Mouse (Mus musculus): ENCODE measurements around the gene Sec14l1. TPM values are rescaled to one million over a fixed set of nuclear protein-coding genes. Genes with fewer than 3 reads are reported as not detected.

Sec14l1 gene
- polyA plus RNA-seq, 1 experiment from 2014 or later: 63.9 TPM

GRCm38 (mm10) chr11:117153553-117153952, 38.6 kb downstream of the Sec14l1 start:
- Histone ChIP-seq H3K4me3 (no peak overlapping the region), H3K27ac (no peak overlapping the region), H3K4me1 (0 out of 2 replicates have a peak, but pooled peaks cover 2% of the 10 kb centered on the region), H3K9ac (no peak overlapping the region), H3K27me3 (replicated peaks) (no peaks in the 10 kb centered on the region), H3K9me3 (no peaks in the 10 kb centered on the region), H3K36me3 (replicated peaks) (peaks cover 60% of the 10 kb centered on the region), H3K4me2 (no peak overlapping the region)
- 71% methylated on average over 9 of the region's 9 CpGs for WGBS
- no peak for ATAC-seq (replicated peaks)

DNA sequence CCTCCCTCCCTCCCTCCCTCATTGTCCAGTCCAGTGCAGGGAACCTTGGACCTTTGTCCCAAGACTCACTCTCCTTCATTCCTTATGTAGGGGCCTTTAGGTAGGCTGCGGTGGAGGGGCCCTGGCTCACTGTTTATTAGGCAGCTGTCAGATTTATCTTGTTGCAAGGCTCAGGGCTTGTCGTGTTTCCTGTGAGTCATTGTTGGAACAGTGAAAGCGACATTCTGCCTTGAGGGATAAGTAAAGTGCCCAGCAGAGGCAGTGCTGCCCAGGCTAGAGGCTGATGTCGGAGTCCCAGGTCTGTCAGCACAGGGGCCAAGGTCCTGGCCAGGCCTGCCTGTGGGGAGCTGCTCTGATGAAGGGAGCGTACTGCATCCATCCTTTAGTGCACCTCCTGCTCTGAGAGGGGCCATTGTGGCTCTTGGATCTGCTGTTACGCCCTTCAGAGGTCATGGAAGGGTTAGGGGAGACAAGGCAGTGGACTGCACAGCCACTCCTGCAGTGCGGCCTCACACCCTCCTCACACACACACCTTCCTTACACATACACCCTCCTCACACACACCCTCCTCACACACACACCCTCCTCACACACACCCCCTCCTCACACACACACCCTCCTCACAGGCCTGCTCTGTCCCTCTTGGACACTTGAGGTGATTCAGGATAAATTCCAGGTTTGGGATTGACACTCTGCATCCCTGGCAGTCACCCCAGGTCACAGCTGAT, 39.3 kb downstream of the Sec14l1 start:
- H3K4me1 ChIP-seq: 0 out of 2 replicates have a peak, but pooled peaks cover 4% of the 10 kb centered on the region
- no peak overlapping the region for H3K9ac ChIP-seq
- no peak for ATAC-seq (replicated peaks)
- no peaks in the 10 kb centered on the region for H3K27me3 ChIP-seq (replicated peaks)
- H3K4me2 ChIP-seq: no peak overlapping the region
- H3K36me3 ChIP-seq (replicated peaks): peaks cover 53% of the 10 kb centered on the region
- no peaks in the 10 kb centered on the region for H3K9me3 ChIP-seq
- no peak overlapping the region for H3K4me3 ChIP-seq
- WGBS: 65% methylated on average over 7 of the region's 7 CpGs
- H3K27ac ChIP-seq: no peak overlapping the region

DNA sequence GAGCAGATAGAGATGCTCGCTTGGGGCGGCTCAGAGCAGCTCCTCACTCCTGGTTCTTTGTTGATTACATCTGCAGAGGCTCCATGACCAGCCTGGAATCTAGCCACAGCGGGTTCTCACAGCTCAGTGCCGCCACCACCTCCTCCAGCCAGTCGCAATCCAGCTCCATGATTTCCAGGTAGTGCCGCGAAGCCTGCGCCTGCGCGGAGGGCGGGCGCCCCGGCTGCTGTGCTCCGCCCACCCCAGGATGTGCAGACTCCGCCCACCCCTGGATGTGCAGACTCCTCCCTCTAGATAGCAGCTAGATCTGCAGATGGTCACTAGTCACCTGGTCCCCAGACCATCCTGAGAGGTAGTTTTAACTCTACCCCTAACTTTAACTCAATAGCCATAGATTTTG, 41.8 kb downstream of the Sec14l1 start:
- 24% methylated on average over 13 of the region's 15 CpGs for WGBS
- H3K9me3 ChIP-seq: no peaks in the 10 kb centered on the region

DNA sequence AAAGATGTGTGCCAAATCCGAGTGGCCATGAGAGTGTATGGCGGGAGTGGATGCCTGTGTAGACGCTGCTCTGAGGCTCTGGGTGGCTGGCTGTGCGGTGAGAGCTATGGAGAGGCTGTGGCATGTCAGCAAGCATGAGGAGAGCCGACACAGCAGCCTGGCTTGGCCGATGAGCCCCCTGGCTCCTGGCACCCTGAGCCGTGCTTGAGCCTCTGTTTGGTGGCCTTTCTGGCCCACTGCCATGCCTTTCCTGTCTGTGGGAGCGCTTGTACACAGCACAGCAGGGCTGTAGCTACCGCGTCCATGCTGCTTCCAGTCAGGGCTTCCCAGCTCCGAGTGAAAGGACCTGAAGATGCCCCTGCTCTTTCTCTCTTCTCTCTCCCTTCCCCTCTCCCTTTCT, 43.4 kb downstream of the Sec14l1 start:
- ATAC-seq (replicated peaks): no peak
- Histone ChIP-seq H3K9me3 (no peaks in the 10 kb centered on the region), H3K4me3 (no peak overlapping the region), H3K27me3 (replicated peaks) (no peaks in the 10 kb centered on the region), H3K27ac (no peak overlapping the region), H3K36me3 (replicated peaks) (peaks cover 31% of the 10 kb centered on the region), H3K9ac (no peak overlapping the region), H3K4me2 (no peak overlapping the region), H3K4me1 (0 out of 2 replicates have a peak, but pooled peaks cover 4% of the 10 kb centered on the region)
- WGBS: 75% methylated on average over 11 of the region's 11 CpGs

More for the DNA sequence above, 41.8 kb downstream of the Sec14l1 start:
- Histone ChIP-seq H3K4me1 (0 out of 2 replicates have a peak, but pooled peaks cover 4% of the 10 kb centered on the region), H3K4me3 (no peak overlapping the region), H3K9ac (no peak overlapping the region), H3K27ac (no peak overlapping the region), H3K36me3 (replicated peaks) (peaks cover 36% of the 10 kb centered on the region), H3K4me2 (no peak overlapping the region), H3K27me3 (replicated peaks) (no peaks in the 10 kb centered on the region)
- ATAC-seq (replicated peaks): no peak

DNA sequence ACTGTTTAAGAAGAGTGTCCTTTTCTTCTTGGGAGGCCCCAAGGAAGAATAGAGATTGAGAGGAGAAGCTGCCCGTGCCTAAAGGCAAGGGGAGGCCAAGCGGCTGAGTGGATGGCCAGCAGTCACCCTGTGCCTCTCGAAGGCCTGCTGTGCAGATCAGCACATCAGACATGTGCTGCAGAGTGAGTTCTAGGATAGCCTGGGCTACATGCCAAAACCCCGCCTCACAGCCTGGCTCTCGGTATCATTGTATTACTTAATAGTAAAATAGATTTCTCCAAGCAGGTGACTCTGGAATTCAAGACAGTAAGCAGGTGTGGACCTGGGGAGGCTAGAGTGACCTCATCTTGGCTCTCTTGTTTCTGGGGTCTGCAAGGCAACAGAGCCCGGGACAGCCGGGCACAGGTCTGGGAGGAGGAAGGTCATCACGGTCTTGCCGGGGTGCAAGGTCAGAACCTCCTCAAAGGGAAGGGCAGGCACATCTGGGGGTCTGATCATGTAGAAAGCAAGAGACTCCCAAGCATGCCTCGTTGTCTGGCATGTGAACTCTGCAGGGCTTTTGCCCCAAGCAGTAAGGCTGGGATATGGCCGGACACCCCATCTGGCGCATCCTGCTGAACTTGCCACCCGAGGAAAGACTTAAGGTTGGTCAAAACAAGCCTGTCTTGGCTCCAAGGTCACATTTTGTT, 44.4 kb downstream of the Sec14l1 start:
- H3K27ac ChIP-seq: no peak overlapping the region
- H3K36me3 ChIP-seq (replicated peaks): peaks cover 27% of the 10 kb centered on the region; the same call in 1 of the 2 replicates
- no peaks in the 10 kb centered on the region for H3K27me3 ChIP-seq (replicated peaks)
- WGBS: 91% methylated on average over 13 of the region's 13 CpGs
- H3K4me1 ChIP-seq: 0 out of 2 replicates have a peak, but pooled peaks cover 4% of the 10 kb centered on the region
- no peak for ATAC-seq (replicated peaks)
- no peak overlapping the region for H3K4me3 ChIP-seq
- H3K4me2 ChIP-seq: no peak overlapping the region
- H3K9ac ChIP-seq: no peak overlapping the region
- no peaks in the 10 kb centered on the region for H3K9me3 ChIP-seq

DNA sequence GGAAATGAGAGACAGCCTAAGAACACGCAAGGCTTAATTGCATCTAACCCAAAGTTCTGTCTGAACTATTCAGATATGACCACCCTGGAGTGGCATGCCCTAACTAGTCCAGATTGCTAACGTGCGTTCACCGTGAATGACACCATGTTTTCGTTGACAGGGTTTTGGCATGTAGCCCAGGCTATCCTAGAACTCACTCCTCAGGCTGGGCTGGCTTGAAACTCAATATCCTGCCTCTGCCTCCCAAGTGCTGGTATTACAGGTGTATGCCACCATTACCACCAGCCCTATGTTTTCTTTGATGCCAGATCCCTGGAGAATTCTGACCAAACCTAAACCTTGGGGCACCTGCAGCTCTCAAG, 45.0 kb downstream of the Sec14l1 start:
- no peaks in the 10 kb centered on the region for H3K9me3 ChIP-seq
- H3K36me3 ChIP-seq (replicated peaks): peaks cover 26% of the 10 kb centered on the region; the same call in 1 of the 2 replicates
- H3K27ac ChIP-seq: no peak overlapping the region
- H3K27me3 ChIP-seq (replicated peaks): no peaks in the 10 kb centered on the region
- no peak overlapping the region for H3K4me2 ChIP-seq
- no peak for ATAC-seq (replicated peaks)
- WGBS: 88% methylated on average over 5 of the region's 5 CpGs
- 0 out of 2 replicates have a peak, but pooled peaks cover 4% of the 10 kb centered on the region for H3K4me1 ChIP-seq
- no peak overlapping the region for H3K4me3 ChIP-seq
- no peak overlapping the region for H3K9ac ChIP-seq

DNA sequence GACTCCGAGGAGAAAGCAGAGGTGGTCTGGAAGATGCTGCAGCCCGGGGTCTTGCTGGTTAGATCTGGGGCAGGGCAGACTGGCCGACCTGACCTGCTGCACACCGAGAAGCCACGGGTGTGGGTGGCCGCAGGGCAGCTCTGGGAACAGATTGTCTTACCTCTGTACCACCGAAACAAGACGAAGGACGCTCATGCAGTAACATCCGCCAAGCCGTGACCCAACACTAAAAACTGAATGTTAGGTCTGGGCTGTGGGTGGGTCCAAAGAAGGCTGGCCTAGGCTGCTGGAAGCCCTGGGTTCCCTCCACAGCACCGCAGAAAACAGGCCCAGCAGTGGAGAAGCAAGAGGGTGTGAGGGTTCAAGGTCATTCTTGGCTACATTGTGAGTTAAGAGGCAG, 45.8 kb downstream of the Sec14l1 start:
- Histone ChIP-seq H3K4me1 (0 out of 2 replicates have a peak, but pooled peaks cover 4% of the 10 kb centered on the region), H3K36me3 (replicated peaks) (peaks cover 20% of the 10 kb centered on the region; the same call in 1 of the 2 replicates), H3K4me3 (no peak overlapping the region), H3K9me3 (no peaks in the 10 kb centered on the region), H3K9ac (no peak overlapping the region), H3K27me3 (replicated peaks) (no peaks in the 10 kb centered on the region), H3K27ac (no peak overlapping the region), H3K4me2 (no peak overlapping the region)
- 95% methylated on average over 12 of the region's 12 CpGs for WGBS
- ATAC-seq (replicated peaks): no peak

- no peaks in the 10 kb centered on the region for H3K27me3 ChIP-seq (replicated peaks)
- 76% methylated on average over 8 of the region's 8 CpGs for WGBS
- no peak for ATAC-seq (replicated peaks)
- no peak overlapping the region for H3K27ac ChIP-seq
- H3K4me2 ChIP-seq: no peak overlapping the region
- H3K9me3 ChIP-seq: no peaks in the 10 kb centered on the region
- no peak overlapping the region for H3K9ac ChIP-seq
- H3K36me3 ChIP-seq (replicated peaks): peaks cover 15% of the 10 kb centered on the region; the same call in 1 of the 2 replicates
- 0 out of 2 replicates have a peak, but pooled peaks cover 4% of the 10 kb centered on the region for H3K4me1 ChIP-seq
- no peak overlapping the region for H3K4me3 ChIP-seq
Measured at GRCm38 (mm10) chr11:117161574-117161973, 46.6 kb downstream of the Sec14l1 start.

DNA sequence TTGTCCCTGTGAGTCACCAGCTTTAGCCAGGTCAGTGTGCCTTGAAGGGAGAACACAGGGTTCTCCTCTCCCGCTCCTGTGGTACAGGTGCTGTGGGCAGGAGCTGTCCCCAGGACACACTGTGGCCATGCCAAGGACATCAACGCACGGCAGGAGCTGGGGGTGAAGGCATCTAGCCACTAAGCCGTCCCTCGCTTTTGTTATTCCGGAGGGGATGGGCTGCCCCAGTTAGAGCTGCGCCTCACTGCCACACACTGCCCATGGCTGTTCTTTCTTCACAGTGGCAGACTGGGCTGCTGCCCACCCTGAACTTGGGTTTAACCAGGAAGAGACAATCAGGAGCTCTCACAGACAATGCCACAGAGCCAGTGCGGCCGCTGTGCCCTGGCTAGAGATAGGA, 48.1 kb downstream of the Sec14l1 start:
- H3K9me3 ChIP-seq: no peaks in the 10 kb centered on the region
- WGBS: 80% methylated on average over 9 of the region's 9 CpGs
- no peak for ATAC-seq (replicated peaks)
- no peak overlapping the region for H3K4me2 ChIP-seq
- no peak overlapping the region for H3K4me3 ChIP-seq
- H3K9ac ChIP-seq: no peak overlapping the region
- 0 out of 2 replicates have a peak, but pooled peaks cover 4% of the 10 kb centered on the region for H3K4me1 ChIP-seq
- peaks cover 7% of the 10 kb centered on the region; the same call in 1 of the 2 replicates for H3K36me3 ChIP-seq (replicated peaks)
- no peak overlapping the region for H3K27ac ChIP-seq
- no peaks in the 10 kb centered on the region for H3K27me3 ChIP-seq (replicated peaks)

DNA sequence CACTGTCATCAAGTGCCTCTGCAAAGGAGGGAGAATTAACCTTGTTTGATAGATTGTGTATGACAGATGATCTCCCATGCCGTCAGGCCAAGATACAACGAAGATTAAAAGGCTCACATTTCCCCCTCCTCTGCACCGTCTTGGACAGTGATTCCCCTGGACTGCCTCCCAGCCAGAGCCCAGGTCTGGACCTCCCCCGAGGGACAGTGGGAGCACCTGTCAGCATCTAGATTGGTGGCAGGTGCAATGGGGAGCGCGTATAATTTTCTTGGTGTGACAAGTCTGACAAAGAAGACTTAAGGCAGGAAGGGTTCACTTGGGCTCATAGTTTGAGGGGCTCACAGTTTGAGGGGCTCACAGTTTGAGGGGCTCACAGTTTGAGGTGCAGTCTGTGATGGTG, 48.8 kb downstream of the Sec14l1 start:
- Histone ChIP-seq H3K4me1 (no peaks in the 10 kb centered on the region), H3K9ac (no peak overlapping the region), H3K4me3 (no peak overlapping the region), H3K27me3 (replicated peaks) (no peaks in the 10 kb centered on the region), H3K9me3 (no peaks in the 10 kb centered on the region), H3K4me2 (no peak overlapping the region), H3K27ac (no peak overlapping the region), H3K36me3 (replicated peaks) (peaks cover 4% of the 10 kb centered on the region; the same call in 1 of the 2 replicates)
- WGBS: 87% methylated on average over 6 of the region's 6 CpGs
- no peak for ATAC-seq (replicated peaks)

- Histone ChIP-seq H3K4me2 (no peak overlapping the region), H3K9ac (no peak overlapping the region), H3K4me3 (no peak overlapping the region), H3K27me3 (replicated peaks) (no peaks in the 10 kb centered on the region), H3K9me3 (no peaks in the 10 kb centered on the region), H3K4me1 (no peaks in the 10 kb centered on the region), H3K36me3 (replicated peaks) (no peaks in the 10 kb centered on the region), H3K27ac (0 out of 2 replicates have a peak overlapping the region, but pooled peaks have one; percentile 21)
- no peak for ATAC-seq (replicated peaks)
- WGBS: 83% methylated on average over 20 of the region's 20 CpGs
Measured at GRCm38 (mm10) chr11:117168278-117169087, 53.5 kb downstream of the Sec14l1 start.
